Mouse (Mus musculus) central nervous system, embryonic 11.5 days (tissue): ENCODE measurements around the gene Rbm4. TPM values are rescaled to one million over a fixed set of nuclear protein-coding genes. Genes with fewer than 3 reads are reported as not detected.

Source experiments
- polyA plus RNA-seq: library from polyadenylated mRNA; depleted of rRNA; stranded (reverse); fragments of >200 nt; gene quantifications from 2 replicates; pipeline ENCODE4 v1.2.3, GENCODE M21; 2012; rRNA removed

The Rbm4 gene
- polyA plus RNA-seq = 99.0 and 147 TPM in 2 replicates

DNA sequence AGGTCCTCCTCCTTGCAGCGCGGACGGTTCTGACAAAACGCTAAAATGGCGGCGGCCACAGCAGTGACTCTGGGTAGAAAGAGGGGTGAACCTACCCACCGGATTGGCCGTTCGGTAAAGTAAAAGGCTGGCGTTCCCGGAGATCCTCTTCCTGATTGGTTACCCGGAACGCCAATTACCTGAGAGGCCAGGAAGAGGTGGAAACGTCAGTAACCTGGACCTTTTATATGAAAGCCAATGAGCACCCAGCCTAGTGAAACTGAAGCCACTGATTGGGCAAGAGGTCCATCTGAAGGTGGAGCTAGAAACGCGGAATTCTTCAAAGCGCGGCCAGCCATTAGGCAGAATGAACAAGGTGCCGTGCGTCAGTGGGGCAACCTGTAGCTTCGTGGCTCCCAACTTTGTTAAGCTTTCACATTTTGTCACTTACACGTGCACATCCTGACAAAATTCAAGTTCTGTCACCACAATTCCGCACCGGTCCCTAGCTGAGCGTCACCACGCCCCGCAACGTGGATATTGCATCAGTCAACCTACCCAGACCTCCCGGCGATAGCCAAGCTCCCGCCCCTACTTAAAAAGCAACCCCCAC, at the start of gene Rbm4:
Gene Rbm4 (minus strand): TSS at position 71 of the 592 bp plus-strand sequence.

DNA sequence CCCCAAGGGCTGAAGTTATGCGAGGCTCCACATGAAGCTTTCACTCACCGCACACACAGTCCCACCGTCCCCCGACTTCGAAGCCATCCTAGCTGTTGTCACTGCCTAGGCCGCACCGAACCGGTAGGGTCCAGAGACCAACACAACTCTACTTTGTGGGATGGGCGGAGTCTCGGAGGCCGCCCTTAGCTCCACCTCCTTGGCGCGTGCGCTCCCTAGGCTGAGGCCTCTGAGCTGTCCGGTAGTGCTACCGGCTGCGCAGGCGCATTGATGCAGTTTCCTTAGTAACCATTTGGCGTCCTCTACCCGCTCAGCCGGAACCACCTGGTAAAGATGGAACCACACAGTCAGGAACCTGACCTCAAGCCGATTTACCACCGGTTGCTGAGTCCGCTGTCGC, 45.4 kb upstream of the Rbm4 start, which contains the start of the genes Ccs and Ccdc87:
Gene Ccs (minus strand): TSS at position 184 of the 400 bp plus-strand sequence.
Gene Ccdc87 (plus strand): TSS at position 218 of the 400 bp plus-strand sequence.

DNA sequence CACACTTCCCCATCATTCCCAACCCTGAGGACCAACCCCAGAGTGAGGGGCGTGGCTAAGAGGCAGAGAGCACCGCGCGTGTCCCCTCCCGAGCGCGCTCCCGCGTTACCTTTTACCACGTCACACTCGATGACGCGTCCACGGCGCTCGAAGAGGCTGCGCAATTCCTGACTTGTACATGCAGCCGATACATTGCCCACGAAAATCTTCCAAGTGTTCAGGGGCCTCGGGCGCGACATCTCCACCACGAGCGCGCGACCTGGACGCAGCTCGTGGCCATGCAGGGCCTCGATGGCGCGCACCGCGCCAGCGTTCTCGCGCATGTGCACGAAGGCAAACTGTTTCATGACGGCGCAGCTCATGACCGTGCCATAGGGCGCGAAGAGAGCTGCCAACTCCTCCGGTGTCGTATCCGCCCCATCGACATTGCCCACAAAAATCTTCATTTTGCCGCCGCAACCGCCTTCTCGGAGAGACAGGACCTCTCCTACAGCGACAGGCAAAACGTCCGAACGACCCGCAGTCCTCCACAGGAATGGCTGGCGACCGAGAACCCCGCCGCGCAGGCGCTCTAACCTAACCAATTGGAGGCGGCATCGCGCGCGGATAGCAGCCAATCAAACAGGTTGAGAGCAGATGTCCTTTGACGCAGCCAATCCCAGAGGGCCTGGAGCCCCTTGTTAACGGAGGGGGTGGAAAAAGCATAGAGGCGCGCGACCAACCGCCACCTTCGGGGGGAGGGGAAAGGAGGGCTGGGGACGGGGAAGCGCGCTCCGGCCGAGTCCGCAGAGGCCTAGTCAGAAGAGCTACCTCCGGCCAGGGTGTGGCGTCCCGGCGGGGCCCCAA, 17.6 kb upstream of the Rbm4 start, which contains the start of the genes Gm21992 and Rbm14:
Gene Gm21992 (minus strand): TSS at position 550 of the 846 bp plus-strand sequence.
Gene Rbm14 (minus strand): TSS at position 572 of the 846 bp plus-strand sequence.

DNA sequence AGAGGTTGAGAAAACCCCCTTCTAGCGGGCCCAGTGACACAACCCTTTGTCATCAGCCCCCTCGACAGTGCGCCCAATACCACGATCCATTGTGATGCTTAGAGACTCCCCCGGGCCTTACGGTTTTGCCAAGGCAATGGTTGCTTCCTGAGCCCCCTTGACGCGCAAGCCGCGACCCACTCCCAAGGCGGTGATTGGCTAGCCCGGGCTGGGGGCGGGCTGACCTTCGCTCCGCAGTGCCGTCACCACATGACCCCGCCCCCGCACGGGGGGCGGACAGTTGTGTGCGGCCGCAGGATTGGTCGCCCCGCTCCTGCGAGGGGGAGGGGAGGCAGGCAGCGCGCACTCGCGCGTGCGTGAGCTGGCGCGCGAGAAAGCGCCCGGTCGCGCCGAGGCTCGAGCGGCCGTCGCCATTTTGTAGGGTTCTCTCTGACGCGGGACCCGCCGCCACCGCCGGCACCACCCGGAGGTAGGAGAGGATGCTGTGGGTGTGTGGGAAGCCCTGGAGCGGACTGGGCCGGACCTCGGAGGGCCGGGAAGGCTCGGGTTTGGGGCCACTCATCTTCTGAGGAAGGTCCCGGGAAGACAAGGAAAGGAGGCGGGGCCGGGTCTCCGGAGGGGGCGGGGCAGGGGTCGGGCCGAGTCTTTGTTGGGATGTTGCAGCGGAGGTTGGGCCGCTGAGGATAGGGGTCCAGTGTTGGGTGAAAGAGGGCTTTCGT, 37.3 kb downstream of the Rbm4 start, which contains the start of gene Rbm4b:
Gene Rbm4b (plus strand): TSS at position 305 of the 719 bp plus-strand sequence.

Other genes starting within 250 kb of the Rbm4 start
- gene Lrfn4, start 178.2 kb downstream of the Rbm4 start, polyA plus RNA-seq = 49.3 and 50.7 TPM in 2 replicates
- 53.9 and 64.4 TPM in 2 replicates for gene Rce1, start 168.3 kb downstream of the Rbm4 start, polyA plus RNA-seq
- 0.68 and 1.4 TPM in 2 replicates for gene Gm960, start 95.2 kb downstream of the Rbm4 start, polyA plus RNA-seq
- 15.7 and 24.4 TPM in 2 replicates for gene Sptbn2, start 82.7 kb downstream of the Rbm4 start, polyA plus RNA-seq
- 41.5 and 71.8 TPM in 2 replicates for gene Rbm4b, start 37.4 kb downstream of the Rbm4 start, polyA plus RNA-seq
- gene Gm21992, start 17.7 kb upstream of the Rbm4 start, polyA plus RNA-seq = 32.2 and 53.0 TPM in 2 replicates
- 59.1 and 70.7 TPM in 2 replicates for gene Rbm14, start 17.7 kb upstream of the Rbm4 start, polyA plus RNA-seq
- gene Ccs, start 45.4 kb upstream of the Rbm4 start, polyA plus RNA-seq = 49.6 and 64.8 TPM in 2 replicates
- gene Ccdc87, start 45.5 kb upstream of the Rbm4 start, polyA plus RNA-seq = 0.10 and 0.13 TPM in 2 replicates
- 27.4 and 31.9 TPM in 2 replicates for gene Ctsf, start 61.2 kb upstream of the Rbm4 start, polyA plus RNA-seq
- gene Actn3, start 84.0 kb upstream of the Rbm4 start, polyA plus RNA-seq = 1.1 and 2.8 TPM in 2 replicates
- 22.3 and 22.5 TPM in 2 replicates for gene Zdhhc24, start 84.8 kb upstream of the Rbm4 start, polyA plus RNA-seq
- 12.7 and 16.0 TPM in 2 replicates for gene Bbs1, start 112.7 kb upstream of the Rbm4 start, polyA plus RNA-seq
- gene Dpp3, start 134.4 kb upstream of the Rbm4 start, polyA plus RNA-seq = 113 and 134 TPM in 2 replicates
- gene Peli3, start 149.2 kb upstream of the Rbm4 start, polyA plus RNA-seq = 2.4 and 2.7 TPM in 2 replicates
- 94.4 and 104 TPM in 2 replicates for gene Mrpl11, start 168.2 kb upstream of the Rbm4 start, polyA plus RNA-seq
- 0.66 and 1.3 TPM in 2 replicates for gene Npas4, start 196.4 kb upstream of the Rbm4 start, polyA plus RNA-seq
- gene Slc29a2, start 230.0 kb upstream of the Rbm4 start, polyA plus RNA-seq = 7.1 and 13.2 TPM in 2 replicates
- 19.0 and 22.3 TPM in 2 replicates for gene B4gat1, start 244.9 kb upstream of the Rbm4 start, polyA plus RNA-seq
- 1.8 and 1.9 TPM in 2 replicates for gene AC124502.3, start 245.0 kb upstream of the Rbm4 start, polyA plus RNA-seq
- 46.4 and 78.8 TPM in 2 replicates for gene Brms1, start 247.5 kb upstream of the Rbm4 start, polyA plus RNA-seq